Mouse (Mus musculus) myocyte (in vitro differentiated cells): ENCODE results near the gene Gm9639.

Source experiments
- POLR2A ChIP-seq: IDR thresholded peaks from one replicate; pipeline ENCODE4 v1.6.1; 2011; ENCODE audit warnings: low read depth, mild to moderate bottlenecking, control low read depth, moderate library complexity; ENCODE audit not compliant: insufficient read length
- TCF12 ChIP-seq: IDR thresholded peaks from one replicate; pipeline ENCODE4 v1.6.1; 2011; ENCODE audit warnings: mild to moderate bottlenecking, control low read depth; ENCODE audit not compliant: poor library complexity, insufficient read depth, severe bottlenecking

DNA sequence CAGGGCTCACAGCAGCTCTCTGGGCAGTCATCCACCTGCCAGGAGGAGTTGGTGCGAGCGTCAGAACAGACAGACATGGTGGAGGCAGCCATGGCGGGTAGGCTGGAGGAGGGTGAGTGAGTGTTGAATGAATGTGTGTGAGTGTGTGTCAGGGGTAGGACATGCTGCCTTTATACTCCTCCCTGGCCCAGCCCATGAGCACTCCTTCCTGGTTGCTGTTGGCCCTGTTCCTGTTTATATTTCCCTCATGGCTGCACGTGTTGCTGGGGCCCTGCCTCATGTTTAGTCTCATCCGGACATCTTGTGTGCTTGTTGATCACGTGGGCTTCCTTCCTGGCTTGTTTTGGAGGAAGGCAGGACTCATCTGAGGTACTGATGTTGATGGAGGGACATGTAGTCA, 32.1 kb upstream of the Gm9639 start, which contains the start of gene Krtap10-4:
- TF ChIP-seq POLR2A (no peak), TCF12 (no peak)
